Mouse (Mus musculus) myocyte (in vitro differentiated cells): ENCODE data around the gene Tsc1.

Source experiments
- CEBPB ChIP-seq: IDR thresholded peaks from 2 replicates; pipeline ENCODE4 v1.6.1; 2011; ENCODE audit warnings: mild to moderate bottlenecking, moderate library complexity; ENCODE audit not compliant: poor library complexity, insufficient read depth, severe bottlenecking
- E2F4 ChIP-seq: IDR thresholded peaks from one replicate; pipeline ENCODE4 v1.6.1; 2011; ENCODE audit warnings: mild to moderate bottlenecking, control low read depth, moderate library complexity; ENCODE audit not compliant: insufficient read depth
- MAX ChIP-seq: IDR thresholded peaks from one replicate; pipeline ENCODE4 v1.6.1; 2011; ENCODE audit warnings: low read depth, mild to moderate bottlenecking, control low read depth
- MYOD1 ChIP-seq, 3 experiments: IDR thresholded peaks; one replicate each; pipeline ENCODE4 v1.6.1; 2011; ENCODE audit warnings: control low read depth in 2 of 3, low read depth in 2 of 3, mild to moderate bottlenecking in 2 of 3, moderate library complexity in 1 of 3; ENCODE audit not compliant: insufficient read length in 2 of 3, control insufficient read depth in 1 of 3
- MYOG ChIP-seq, 3 experiments: IDR thresholded peaks; one replicate each; pipeline ENCODE4 v1.6.1; 2011; ENCODE audit warnings: control low read depth in 2 of 3, low read depth in 2 of 3, mild to moderate bottlenecking in 2 of 3; ENCODE audit not compliant: insufficient read length in 2 of 3, control insufficient read depth in 1 of 3, insufficient read depth in 1 of 3
- POLR2A ChIP-seq: IDR thresholded peaks from one replicate; pipeline ENCODE4 v1.6.1; 2011; ENCODE audit warnings: low read depth, mild to moderate bottlenecking, control low read depth, moderate library complexity; ENCODE audit not compliant: insufficient read length
- POLR2AphosphoS2 ChIP-seq: IDR thresholded peaks from one replicate; pipeline ENCODE4 v1.6.1; 2011; ENCODE audit warnings: low read depth, control low read depth; ENCODE audit not compliant: insufficient read length
- REST ChIP-seq: IDR thresholded peaks from one replicate; pipeline ENCODE4 v1.6.1; 2011; ENCODE audit warnings: mild to moderate bottlenecking, control low read depth, moderate library complexity; ENCODE audit not compliant: insufficient read depth, insufficient read length
- SRF ChIP-seq: IDR thresholded peaks from one replicate; pipeline ENCODE4 v1.6.1; 2011; ENCODE audit warnings: low read depth; ENCODE audit not compliant: control insufficient read depth, insufficient read length
- TCF12 ChIP-seq: IDR thresholded peaks from one replicate; pipeline ENCODE4 v1.6.1; 2011; ENCODE audit warnings: mild to moderate bottlenecking, control low read depth; ENCODE audit not compliant: poor library complexity, insufficient read depth, severe bottlenecking
- TCF3 ChIP-seq: IDR thresholded peaks from one replicate; pipeline ENCODE4 v1.6.1; 2011; ENCODE audit warnings: low read depth, control low read depth; ENCODE audit not compliant: insufficient read length
- USF1 ChIP-seq: IDR thresholded peaks from one replicate; pipeline ENCODE4 v1.6.1; 2011; ENCODE audit warnings: low read depth, mild to moderate bottlenecking, control low read depth, moderate library complexity

- TF ChIP-seq POLR2A (no peak), TCF12 (no peak), E2F4 (no peak), CEBPB (no peak), MYOG (IDR thresholded peaks at IDR 0.05; ENCODE audit: control insufficient read depth in 1 of 3, insufficient read depth in 1 of 3, insufficient read length in 2 of 3, low read depth in 2 of 3) (no peak), POLR2AphosphoS2 (no peak), REST (no peak), USF1 (no peak), MYOD1 (IDR thresholded peaks at IDR 0.05; ENCODE audit: control insufficient read depth in 1 of 3, insufficient read length in 2 of 3, low read depth in 2 of 3) (no peak), MAX (no peak), SRF (no peak), TCF3 (no peak)
Measured at GRCm38 (mm10) chr2:28606601-28607340, 34.3 kb upstream of the Tsc1 start.
